Mouse (Mus musculus) liver, embryonic 14.5 days (tissue): Measurements from ENCODE around the gene Gm595.

Experiments used
- CTCF ChIP-seq: IDR thresholded peaks from 2 replicates; pipeline ENCODE4 v1.5.1; 2016; ENCODE audit warnings: antibody characterized with exemption, low read depth, control low read depth
- EP300 ChIP-seq: IDR thresholded peaks from 2 replicates; pipeline ENCODE4 v1.6.1; 2016; ENCODE audit warnings: antibody characterized with exemption, low read depth

GRCm38 (mm10) chrX:48893946-48894345 is 16.4 kb upstream of the Gm595 start:
- TF ChIP-seq CTCF (no peak), EP300 (no peak)
